Mouse (Mus musculus) G1E (cell line): ENCODE measurements around the gene Mindy1. TPM values are rescaled to one million over a fixed set of nuclear protein-coding genes. Genes with fewer than 3 reads are reported as not detected.

ENCODE experiments used
- ATAC-seq: 2 replicates; pipeline ENCODE4 v1.8.0; 2016; ENCODE audit warnings: mild to moderate bottlenecking; ENCODE audit not compliant: insufficient number of reproducible peaks, poor library complexity, low FRiP score, severe bottlenecking; ENCODE audit errors: extremely low read depth
- DNase-seq: peaks from one replicate; pipeline ENCODE4 v3.0.0; 2012; ENCODE audit warnings: low spot score
- H3K27me3 ChIP-seq: 2 replicates; pipeline ENCODE4 v1.6.1; 2012; ENCODE audit warnings: mild to moderate bottlenecking, low read length, inconsistent platforms; ENCODE audit not compliant: insufficient read depth
- H3K36me3 ChIP-seq: replicated peaks from 2 replicates; pipeline ENCODE3; 2012; ENCODE audit warnings: mild to moderate bottlenecking, inconsistent platforms
- H3K4me1 ChIP-seq: 2 replicates; pipeline ENCODE4 v1.6.1; 2012; ENCODE audit warnings: low read depth, low read length, inconsistent platforms, mixed read lengths; ENCODE audit not compliant: insufficient read depth
- H3K4me3 ChIP-seq: 2 replicates; pipeline ENCODE4 v1.5.1; 2012; ENCODE audit warnings: low read depth, mild to moderate bottlenecking, inconsistent platforms, low read length, moderate library complexity, mixed read lengths
- H3K9me3 ChIP-seq: replicated peaks from 2 replicates; pipeline ENCODE4 v1.6.1; 2012; ENCODE audit warnings: inconsistent platforms
- CTCF ChIP-seq: IDR thresholded peaks from 2 replicates; pipeline ENCODE4 v1.5.1; 2012; ENCODE audit warnings: low read depth, low read length, inconsistent platforms, mixed read lengths
- GATA1 ChIP-seq: IDR thresholded peaks from 2 replicates; pipeline ENCODE4 v1.6.1; 2012; ENCODE audit warnings: borderline replicate concordance, low read length, inconsistent platforms, mixed read lengths
- GATA2 ChIP-seq: IDR thresholded peaks from 2 replicates; pipeline ENCODE4 v1.6.1; 2012; ENCODE audit warnings: low read depth, low read length, inconsistent platforms, borderline replicate concordance
- POLR2AphosphoS5 ChIP-seq: IDR thresholded peaks from 2 replicates; pipeline ENCODE4 v1.6.1; 2012; ENCODE audit warnings: low read depth, low read length, inconsistent platforms; ENCODE audit not compliant: insufficient replicate concordance
- TAL1 ChIP-seq: conservative IDR thresholded peaks from 2 replicates; pipeline ENCODE4 v1.6.1; 2012; ENCODE audit warnings: low read depth, low read length, inconsistent platforms, mixed read lengths
- polyA plus RNA-seq: library from polyadenylated mRNA; stranded (reverse); fragments of >175 nt; gene quantifications from 2 replicates; pipeline ENCODE4 v1.2.3, GENCODE M21; 2012
- total RNA-seq, 2 experiments: library from RNA; stranded (forward) in 1 of 2; stranded (reverse) in 1 of 2; fragments of 200-1000 nt in 1 of 2; fragments of >200 nt in 1 of 2; fragmentation: Nextera tagmentation in 1 of 2; gene quantifications; 2 replicates each; pipeline ENCODE4 v1.2.3; 2014 to 2017

Mindy1 gene
- total and polyA plus RNA-seq, 3 experiments, result 31.4 to 77.5 (median 49.1) TPM

- no peak for ATAC-seq
- H3K4me1 ChIP-seq, result peaks cover 59% of the 10 kb centered on the region
- no peak for DNase-seq
- H3K36me3 ChIP-seq, result peaks cover 43% of the 10 kb centered on the region
- H3K27me3 ChIP-seq, result no peaks in the 10 kb centered on the region
- peak overlapping the region; percentile 78 for H3K4me3 ChIP-seq
- H3K9me3 ChIP-seq, result no peaks in the 10 kb centered on the region
- TF ChIP-seq GATA1 (no peak), POLR2AphosphoS5 (no peak), TAL1 (no peak), GATA2 (no peak), CTCF (no peak)
These were observed 2.9 kb downstream of the Mindy1 start for GRCm38 (mm10) chr3:95284062-95284461.

- H3K36me3 ChIP-seq, result peaks cover 46% of the 10 kb centered on the region
- DNase-seq (no peak), ATAC-seq (no peak)
- H3K9me3 ChIP-seq, result no peaks in the 10 kb centered on the region
- no peak overlapping the region; the same call in 1 of the 2 replicates for H3K4me3 ChIP-seq
- peaks cover 52% of the 10 kb centered on the region for H3K4me1 ChIP-seq
- no peaks in the 10 kb centered on the region for H3K27me3 ChIP-seq
- TF ChIP-seq CTCF, result no peak
- no peak for TF ChIP-seq GATA2
- no peak for TF ChIP-seq POLR2AphosphoS5
- TF ChIP-seq TAL1, result no peak
- TF ChIP-seq GATA1, result no peak
These were observed 3.5 kb downstream of the Mindy1 start for GRCm38 (mm10) chr3:95284501-95285281.

DNA sequence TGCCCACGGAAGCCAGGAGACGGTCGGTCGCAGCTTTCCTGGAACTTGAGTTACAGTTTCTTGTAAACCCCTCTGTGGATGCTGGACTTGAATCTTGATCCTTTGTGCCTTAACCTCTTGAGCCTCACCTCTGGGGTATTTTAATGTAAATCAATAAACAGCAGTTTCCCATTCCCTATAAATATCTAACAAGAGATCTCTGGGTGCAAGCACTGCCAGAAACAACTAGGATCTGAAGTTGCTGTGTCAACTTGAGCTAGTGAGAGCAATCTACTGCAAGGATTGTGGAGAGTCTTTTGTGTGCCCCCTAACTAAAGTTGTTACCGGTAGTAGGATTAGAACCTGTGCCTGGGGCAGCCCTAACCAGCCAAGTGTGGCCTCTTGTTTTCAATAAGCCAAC is 4.2 kb downstream of the Mindy1 start:
- Histone ChIP-seq H3K27me3 (no peaks in the 10 kb centered on the region), H3K36me3 (peaks cover 53% of the 10 kb centered on the region), H3K4me1 (peaks cover 49% of the 10 kb centered on the region), H3K4me3 (no peak overlapping the region), H3K9me3 (no peaks in the 10 kb centered on the region)
- no peak for DNase-seq
- ATAC-seq, result no peak
- no peak for TF ChIP-seq CTCF

DNA sequence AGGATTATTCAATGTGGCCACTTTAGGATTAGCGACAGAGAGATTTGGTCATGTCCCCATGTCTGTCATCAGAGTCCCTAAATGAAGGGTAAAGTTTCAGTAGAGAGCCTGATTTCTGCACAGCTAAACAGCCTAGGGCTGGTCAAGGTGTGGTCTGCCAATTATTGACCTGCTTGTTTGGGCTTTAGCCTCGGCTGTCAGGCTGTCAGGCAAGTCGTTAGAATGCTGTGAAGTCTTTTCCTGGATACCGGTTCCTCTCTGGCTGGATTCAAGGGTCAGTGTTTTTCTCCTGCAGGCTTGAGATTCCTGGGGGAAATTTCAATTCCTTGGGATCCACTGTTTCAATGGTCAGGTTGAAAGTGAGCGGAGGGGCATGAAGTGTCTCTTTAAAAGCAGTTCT is 4.9 kb downstream of the Mindy1 start:
- TF ChIP-seq CTCF (no peak), GATA1 (no peak), POLR2AphosphoS5 (no peak), TAL1 (no peak)
- peaks cover 44% of the 10 kb centered on the region for H3K4me1 ChIP-seq
- no peaks in the 10 kb centered on the region for H3K9me3 ChIP-seq
- DNase-seq, result no peak
- no peak overlapping the region for H3K4me3 ChIP-seq
- no peak for ATAC-seq
- no peaks in the 10 kb centered on the region for H3K27me3 ChIP-seq
- H3K36me3 ChIP-seq, result peaks cover 59% of the 10 kb centered on the region

DNA sequence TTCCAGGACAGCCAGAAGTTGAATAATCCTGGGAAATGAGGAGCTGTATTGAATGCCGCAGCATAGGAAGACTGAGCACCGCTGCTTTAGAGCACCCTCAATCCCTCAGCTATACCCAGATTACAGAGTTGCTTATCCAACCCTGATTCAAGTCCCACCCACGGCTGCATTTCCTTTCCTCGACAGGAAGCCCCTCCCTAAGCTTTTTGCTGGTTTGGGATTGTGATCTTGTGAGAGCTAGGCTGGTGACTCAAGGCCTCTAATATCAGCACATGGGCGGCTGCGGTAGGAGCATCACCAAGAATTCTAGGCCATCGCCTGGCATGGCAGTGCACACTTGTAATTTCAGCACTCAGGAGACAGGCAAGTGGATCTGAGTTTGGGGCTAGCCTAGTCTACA is 5.4 kb downstream of the Mindy1 start:
- Histone ChIP-seq H3K9me3 (no peaks in the 10 kb centered on the region), H3K4me1 (peaks cover 39% of the 10 kb centered on the region), H3K4me3 (no peak overlapping the region), H3K36me3 (peaks cover 64% of the 10 kb centered on the region), H3K27me3 (no peaks in the 10 kb centered on the region)
- no peak for TF ChIP-seq POLR2AphosphoS5
- TF ChIP-seq CTCF, result no peak
- no peak for TF ChIP-seq GATA1
- no peak for TF ChIP-seq TAL1
- TF ChIP-seq GATA2, result no peak
- ATAC-seq (no peak), DNase-seq (no peak)

DNA sequence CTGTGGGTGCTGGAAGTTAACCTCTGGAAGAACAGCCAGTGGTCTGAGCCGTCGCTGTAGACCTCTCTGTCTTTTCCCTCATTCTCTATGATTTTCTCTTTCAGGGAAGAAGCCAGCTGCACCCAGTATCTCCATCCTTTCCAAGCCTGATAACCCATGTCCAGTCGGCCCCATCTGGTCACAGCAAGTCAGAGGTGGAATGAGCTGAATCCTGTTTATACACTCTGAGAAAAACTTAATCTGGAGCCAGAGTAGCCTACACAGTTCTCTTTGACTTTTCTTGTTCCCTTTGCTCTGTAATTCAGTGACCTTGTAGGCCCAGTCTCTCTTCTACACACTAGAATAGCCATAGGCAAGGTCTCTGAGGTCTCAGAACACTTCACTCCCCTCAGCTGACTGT is 6.4 kb downstream of the Mindy1 start:
- DNase-seq (no peak), ATAC-seq (no peak)
- Histone ChIP-seq H3K27me3 (no peaks in the 10 kb centered on the region), H3K9me3 (no peaks in the 10 kb centered on the region), H3K4me3 (no peak overlapping the region), H3K4me1 (peaks cover 36% of the 10 kb centered on the region), H3K36me3 (peaks cover 74% of the 10 kb centered on the region)
- no peak for TF ChIP-seq CTCF
- no peak for TF ChIP-seq GATA2
- no peak for TF ChIP-seq POLR2AphosphoS5
- TF ChIP-seq TAL1, result no peak

DNA sequence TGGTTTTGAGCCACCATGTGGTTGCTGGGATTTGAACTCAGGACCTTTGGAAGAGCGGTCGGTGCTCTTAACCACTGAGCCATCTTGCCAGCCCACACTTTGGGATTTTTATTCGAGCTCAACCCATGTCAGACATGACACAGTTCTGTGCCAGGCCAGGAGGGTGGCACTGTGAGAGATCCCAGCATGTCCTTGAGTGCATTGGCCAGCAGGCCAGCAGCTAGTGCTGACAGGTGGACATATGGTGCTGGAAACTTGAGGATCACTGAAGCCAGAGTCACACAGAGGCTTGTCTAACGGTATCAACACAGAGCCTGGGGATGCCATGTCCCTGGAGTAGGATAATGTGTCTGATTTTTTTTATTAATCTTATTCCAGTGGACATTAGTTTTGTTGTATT is 8.3 kb downstream of the Mindy1 start:
- Histone ChIP-seq H3K27me3 (no peaks in the 10 kb centered on the region), H3K9me3 (no peaks in the 10 kb centered on the region), H3K4me3 (no peak overlapping the region), H3K4me1 (peaks cover 38% of the 10 kb centered on the region), H3K36me3 (peaks cover 91% of the 10 kb centered on the region)
- ATAC-seq (no peak), DNase-seq (no peak)
- no peak for TF ChIP-seq GATA1
- TF ChIP-seq GATA2, result no peak
- TF ChIP-seq TAL1, result no peak
- no peak for TF ChIP-seq CTCF
- no peak for TF ChIP-seq POLR2AphosphoS5
